Mouse (Mus musculus): ENCODE results near the gene Hist2h2ac. TPM values are rescaled to one million over a fixed set of nuclear protein-coding genes. Genes with fewer than 3 reads are reported as not detected.
"Not testable (repeated sequence)": the region's sequence is repeated elsewhere in the genome, so short reads cannot be mapped to it uniquely, and the experiment has no call there.

Gene Hist2h2ac
- total and polyA plus RNA-seq, 2 experiments from 2014 or later: 1.9 to 471 TPM

DNA sequence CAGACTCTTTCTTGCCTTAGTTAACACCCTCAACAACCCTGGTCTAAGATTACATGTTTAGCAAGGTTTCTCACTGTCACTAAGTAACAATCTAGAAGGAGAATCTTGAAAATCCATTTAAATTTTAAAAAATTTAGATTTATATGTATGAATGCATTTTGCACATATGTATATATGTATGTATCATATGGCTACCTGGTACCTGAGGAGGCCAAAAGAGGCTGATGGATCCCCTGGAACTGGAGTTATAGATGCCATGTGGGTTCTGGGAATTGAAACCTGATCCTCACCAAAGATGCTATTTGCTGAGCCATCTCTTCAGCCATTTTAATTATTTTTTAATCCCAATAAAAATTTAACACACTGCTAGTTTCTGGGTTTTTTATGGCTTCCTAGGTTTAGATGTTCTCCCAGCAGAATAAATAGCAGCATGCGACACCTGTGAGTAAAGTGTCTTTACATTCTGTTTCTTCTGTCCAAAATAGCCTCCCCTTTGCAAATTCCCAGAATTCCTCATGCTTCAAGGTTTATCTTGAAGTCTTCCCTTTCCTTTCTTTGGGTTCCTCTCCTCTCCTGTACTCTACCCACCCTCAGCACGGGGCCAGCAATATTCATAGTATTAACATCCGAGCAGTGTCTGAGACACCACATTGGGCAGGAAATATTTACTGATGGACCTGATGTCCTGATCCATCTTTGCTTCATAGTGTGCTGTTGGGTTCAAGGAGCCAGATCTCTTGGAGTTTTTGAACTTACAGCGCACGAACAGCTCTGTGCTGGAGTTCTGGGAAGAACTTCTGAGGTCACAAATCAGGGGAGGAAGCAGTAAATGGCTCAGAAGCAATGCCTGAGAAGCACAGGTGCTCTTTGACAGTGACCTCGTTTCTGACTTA, 27.7 kb upstream of the Hist2h2ac start:
- ATAC-seq (no peak), DNase-seq (no peak)
- Histone ChIP-seq H3K4me1 (ENCODE audit: insufficient read depth) (0 out of 2 replicates have a peak, but pooled peaks cover 9% of the 10 kb centered on the region), H3K4me2 (ENCODE audit: low read depth) (peak overlapping the region; percentile 39), H3K27ac (ENCODE audit: low read depth, low read length) (no peak overlapping the region), H3K4me3 (ENCODE audit: low read depth, low read length) (no peak overlapping the region), H3K36me3 (ENCODE audit: insufficient read depth) (no peaks in the 10 kb centered on the region), H3K9me3 (ENCODE audit: low read length) (no peaks in the 10 kb centered on the region), H3K9ac (no peak overlapping the region), H3K27me3 (ENCODE audit: insufficient read depth, low read length) (no peaks in the 10 kb centered on the region)
- 49% methylated on average over 6 of the region's 6 CpGs for WGBS
- TF ChIP-seq CTCF (IDR thresholded peaks at IDR 0.05; ENCODE audit: low read depth): no peak

DNA sequence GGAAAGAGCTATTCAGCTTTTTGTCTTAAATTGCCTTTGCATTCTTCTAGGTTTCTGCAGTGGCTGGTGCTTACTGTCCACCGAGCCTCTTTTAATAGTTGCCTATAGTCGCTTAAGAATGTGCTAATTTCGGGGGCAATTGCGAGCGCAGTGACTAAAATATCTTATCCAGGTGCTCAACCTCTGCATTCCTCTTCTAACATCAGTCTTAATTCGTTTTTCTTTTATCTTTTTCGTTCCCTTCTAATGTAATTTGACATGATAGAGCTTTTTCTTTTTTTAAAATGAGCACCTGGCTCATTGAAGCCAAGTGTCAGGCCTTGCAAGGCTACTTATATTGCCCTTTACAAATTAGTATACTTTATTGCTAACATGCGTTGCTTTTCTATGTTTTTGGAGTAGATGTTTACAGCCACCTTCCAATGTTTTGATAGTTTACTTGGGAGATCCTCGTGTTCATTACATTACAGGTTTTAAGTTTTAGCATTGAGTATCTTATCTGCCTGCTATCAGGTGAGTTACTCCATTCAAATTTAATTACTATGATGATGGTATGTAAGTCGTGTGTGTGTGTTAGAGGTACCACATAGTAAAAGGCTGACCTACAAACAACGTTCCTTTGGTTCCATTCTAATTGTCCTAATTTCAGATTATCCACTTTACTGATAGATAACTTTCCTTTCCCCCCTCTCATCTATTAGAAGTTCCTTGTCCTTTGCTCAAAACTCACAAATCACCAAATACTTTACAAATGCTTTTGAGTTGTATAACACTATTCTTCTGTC, 26.9 kb upstream of the Hist2h2ac start:
- no peaks in the 10 kb centered on the region for H3K9me3 ChIP-seq (ENCODE audit: low read length)
- 4% methylated on average over 11 of the region's 11 CpGs for WGBS
- H3K36me3 ChIP-seq (ENCODE audit: insufficient read depth): no peaks in the 10 kb centered on the region
- H3K4me3 ChIP-seq (ENCODE audit: low read depth, low read length): peak overlapping the region; percentile 22
- DNase-seq (no peak), ATAC-seq (no peak)
- no peaks in the 10 kb centered on the region for H3K27me3 ChIP-seq (ENCODE audit: insufficient read depth, low read length)
- TF ChIP-seq CTCF (IDR thresholded peaks at IDR 0.05; ENCODE audit: low read depth): no peak
- 0 out of 2 replicates have a peak, but pooled peaks cover 9% of the 10 kb centered on the region for H3K4me1 ChIP-seq (ENCODE audit: insufficient read depth)
- 0 out of 2 replicates have a peak overlapping the region, but pooled peaks have one; percentile 10 for H3K9ac ChIP-seq
- H3K27ac ChIP-seq (ENCODE audit: low read depth, low read length): no peak overlapping the region
- H3K4me2 ChIP-seq (ENCODE audit: low read depth): peak overlapping the region; percentile 39

DNA sequence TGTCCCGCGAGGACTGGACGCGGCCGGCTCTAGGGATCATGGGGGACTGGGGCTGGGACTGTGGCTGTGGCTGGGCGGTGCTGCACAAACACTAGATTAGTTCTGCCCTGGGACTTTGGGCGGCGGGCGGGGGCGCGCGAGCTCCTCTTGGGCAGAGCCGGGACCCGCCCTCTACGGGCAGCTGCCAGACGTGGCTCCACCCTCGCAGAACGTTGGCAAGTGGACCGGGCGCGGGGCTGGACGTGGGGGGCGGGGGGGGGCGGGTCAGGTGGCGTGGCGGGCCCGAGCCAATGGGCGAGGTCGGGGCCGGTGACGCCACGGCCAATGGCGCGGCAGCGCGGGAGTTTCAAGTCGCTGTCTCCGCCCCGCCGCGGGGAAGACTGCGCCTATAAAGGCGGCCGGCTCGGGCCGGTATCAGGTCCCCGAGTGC, 25.8 kb upstream of the Hist2h2ac start, which contains the start of gene Hist2h3c1:
Gene Hist2h3c1, plus strand, starts transcription at position 259 of the 430 bp plus-strand sequence.
- not testable (repeated sequence) for H3K4me1 ChIP-seq (ENCODE audit: insufficient read depth); H3K27me3 ChIP-seq (ENCODE audit: insufficient read depth, low read length); H3K27ac ChIP-seq (ENCODE audit: low read depth, low read length); DNase-seq; H3K9me3 ChIP-seq (ENCODE audit: low read length); H3K36me3 ChIP-seq (ENCODE audit: insufficient read depth)
- WGBS: no CpG with 5 or more reads among the region's 47 CpGs
- Histone ChIP-seq H3K9ac (0 out of 2 replicates have a peak within 1 kb of the TSS, but pooled peaks have one; percentile 10), H3K4me2 (ENCODE audit: low read depth) (peak within 1 kb of the TSS; percentile 39), H3K4me3 (ENCODE audit: low read depth, low read length) (peak within 1 kb of the TSS; percentile 30)
- peak; percentile 80 for ATAC-seq

DNA sequence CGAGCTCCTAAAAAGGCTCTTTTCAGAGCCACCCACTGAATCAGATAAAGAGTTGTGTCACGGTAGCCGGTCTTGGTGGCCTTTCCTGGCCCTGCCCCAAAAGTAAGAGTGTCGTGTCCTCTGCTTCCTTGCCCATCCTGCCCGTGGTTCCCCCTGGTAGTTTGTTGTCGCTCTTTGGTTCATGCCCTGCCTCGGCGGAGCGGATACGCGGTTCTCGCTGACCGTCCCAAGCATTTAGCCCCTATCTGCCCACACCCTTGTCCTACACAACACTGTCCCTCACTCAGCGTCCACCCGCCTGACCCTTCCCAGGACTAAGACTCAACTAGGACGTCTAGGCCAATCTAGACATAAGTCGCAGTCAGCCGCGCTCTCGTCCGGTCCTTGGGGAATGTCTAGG, 25.3 kb upstream of the Hist2h2ac start:
- H3K4me1 ChIP-seq (ENCODE audit: insufficient read depth); H3K9me3 ChIP-seq (ENCODE audit: low read length); H3K36me3 ChIP-seq (ENCODE audit: insufficient read depth); H3K27ac ChIP-seq (ENCODE audit: low read depth, low read length); H3K27me3 ChIP-seq (ENCODE audit: insufficient read depth, low read length); H3K9ac ChIP-seq; DNase-seq: not testable (repeated sequence)
- WGBS: 2% methylated on average over 10 of the region's 21 CpGs
- peak; percentile 5; the same call in 1 of the 2 replicates for ATAC-seq
- Histone ChIP-seq H3K4me3 (ENCODE audit: low read depth, low read length) (peak overlapping the region; percentile 30), H3K4me2 (ENCODE audit: low read depth) (0 out of 2 replicates have a peak overlapping the region, but pooled peaks have one; percentile 29)

DNA sequence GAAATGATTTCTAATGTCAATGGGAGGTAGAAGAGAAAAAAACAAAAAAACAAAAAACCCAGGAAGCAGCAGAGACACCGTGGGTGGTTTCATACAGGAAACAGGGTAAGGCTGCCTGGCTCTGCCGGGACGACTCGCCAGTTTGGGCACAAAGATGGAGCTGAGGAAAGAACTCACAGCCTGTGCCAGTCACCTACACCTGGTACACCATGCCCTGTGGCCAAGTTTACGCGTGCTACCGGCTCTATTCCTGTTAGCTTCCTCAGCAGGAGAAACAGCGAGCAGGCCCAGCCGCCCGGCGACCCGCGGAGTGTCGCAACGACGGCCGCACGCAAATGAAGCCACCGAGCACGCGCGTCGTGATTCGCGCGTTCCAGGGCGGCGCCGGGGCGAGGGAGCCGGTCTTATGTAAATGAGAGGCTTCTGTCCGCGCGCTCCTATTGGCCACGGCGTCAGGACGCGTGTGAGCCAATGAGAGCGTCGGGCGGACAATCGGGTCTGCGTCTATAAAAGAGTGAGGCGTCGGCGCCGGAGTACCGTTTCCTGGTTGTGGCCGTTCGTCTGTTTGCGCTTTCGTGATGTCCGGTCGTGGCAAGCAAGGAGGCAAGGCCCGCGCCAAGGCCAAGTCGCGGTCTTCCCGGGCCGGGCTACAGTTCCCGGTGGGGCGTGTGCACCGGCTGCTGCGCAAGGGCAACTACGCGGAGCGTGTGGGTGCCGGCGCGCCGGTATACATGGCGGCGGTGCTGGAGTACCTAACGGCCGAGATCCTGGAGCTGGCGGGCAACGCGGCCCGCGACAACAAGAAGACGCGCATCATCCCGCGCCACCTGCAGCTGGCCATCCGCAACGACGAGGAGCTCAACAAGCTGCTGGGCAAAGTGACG, 24.6 kb upstream of the Hist2h2ac start, which contains the start of gene Hist2h2aa1:
Gene Hist2h2aa1, plus strand, starts transcription at position 495 of the 884 bp plus-strand sequence.
- Histone ChIP-seq H3K27ac (ENCODE audit: low read depth, low read length) (peak within 1 kb of the TSS; percentile 94), H3K9ac (peak within 1 kb of the TSS; percentile 61), H3K4me3 (ENCODE audit: low read depth, low read length) (peak within 1 kb of the TSS; percentile 45), H3K4me2 (ENCODE audit: low read depth) (peak within 1 kb of the TSS; percentile 53)
- not testable (repeated sequence) for H3K27me3 ChIP-seq (ENCODE audit: insufficient read depth, low read length); H3K4me1 ChIP-seq (ENCODE audit: insufficient read depth); H3K36me3 ChIP-seq (ENCODE audit: insufficient read depth); H3K9me3 ChIP-seq (ENCODE audit: low read length)
- 0% methylated on average over 29 of the region's 88 CpGs for WGBS
- DNase-seq: peak; percentile 78
- ATAC-seq: peak; percentile 90

DNA sequence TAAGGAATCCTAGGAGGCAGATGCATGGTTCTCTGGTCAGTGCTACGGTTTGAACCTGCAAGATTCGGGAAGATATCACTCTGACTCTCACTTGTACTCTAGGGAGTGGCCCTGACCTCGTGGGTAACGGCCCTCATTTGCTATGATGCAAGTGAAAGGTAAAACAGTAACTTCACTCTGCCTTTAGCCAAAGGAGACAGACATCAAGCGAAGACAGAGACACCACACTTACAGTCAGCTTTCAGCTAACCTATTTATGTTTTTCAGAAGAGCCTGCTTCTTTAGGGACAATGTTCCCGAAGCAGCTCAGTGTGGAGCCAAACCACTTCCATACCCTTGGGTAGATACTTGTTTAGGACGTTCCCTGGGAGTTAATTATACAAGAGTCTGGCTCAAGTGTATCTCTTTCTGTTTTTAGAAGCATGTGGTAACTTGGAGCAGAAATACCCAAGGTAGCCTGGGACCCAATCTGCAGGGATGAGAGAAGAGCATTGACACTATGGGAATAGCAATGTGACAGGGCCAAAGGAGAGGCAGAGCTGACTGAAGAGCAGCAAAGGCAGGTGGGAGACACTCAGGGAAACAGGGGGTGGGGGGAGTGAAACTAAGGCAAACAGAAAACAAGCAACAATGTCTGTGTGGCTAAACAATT, 23.4 kb upstream of the Hist2h2ac start:
- no peak overlapping the region for H3K4me3 ChIP-seq (ENCODE audit: low read depth, low read length)
- no peak for DNase-seq
- no peaks in the 10 kb centered on the region for H3K9me3 ChIP-seq (ENCODE audit: low read length)
- H3K9ac ChIP-seq: no peak overlapping the region
- no peaks in the 10 kb centered on the region for H3K27me3 ChIP-seq (ENCODE audit: insufficient read depth, low read length)
- 83% methylated on average over 7 of the region's 7 CpGs for WGBS
- TF ChIP-seq CTCF (IDR thresholded peaks at IDR 0.05; ENCODE audit: low read depth): no peak
- H3K4me2 ChIP-seq (ENCODE audit: low read depth): peak overlapping the region; percentile 53
- no peak for ATAC-seq
- peak overlapping the region; percentile 94; the same call in 1 of the 2 replicates for H3K27ac ChIP-seq (ENCODE audit: low read depth, low read length)
- H3K4me1 ChIP-seq (ENCODE audit: insufficient read depth): 0 out of 2 replicates have a peak, but pooled peaks cover 9% of the 10 kb centered on the region
- H3K36me3 ChIP-seq (ENCODE audit: insufficient read depth): no peaks in the 10 kb centered on the region

Measured in forebrain, postnatal 0 days (tissue).